Mouse (Mus musculus) bone marrow, adult 2 months (tissue): ENCODE results near the gene Tagap1.
"Not testable (repeated sequence)": the region's sequence is repeated elsewhere in the genome, so short reads cannot be mapped to it uniquely, and the experiment has no call there.

Experiments used
- CTCF ChIP-seq: fragments of 200-500 bp; IDR thresholded peaks from 2 replicates; pipeline ENCODE4 v1.5.1; 2011; ENCODE audit warnings: low read length, control low read depth; ENCODE audit not compliant: control insufficient read depth, insufficient read depth
- POLR2A ChIP-seq: fragments of 200-500 bp; IDR thresholded peaks from 2 replicates; pipeline ENCODE4 v1.6.1; 2011; ENCODE audit warnings: low read depth, mild to moderate bottlenecking, control low read depth, low read length, borderline replicate concordance; ENCODE audit not compliant: control insufficient read depth

DNA sequence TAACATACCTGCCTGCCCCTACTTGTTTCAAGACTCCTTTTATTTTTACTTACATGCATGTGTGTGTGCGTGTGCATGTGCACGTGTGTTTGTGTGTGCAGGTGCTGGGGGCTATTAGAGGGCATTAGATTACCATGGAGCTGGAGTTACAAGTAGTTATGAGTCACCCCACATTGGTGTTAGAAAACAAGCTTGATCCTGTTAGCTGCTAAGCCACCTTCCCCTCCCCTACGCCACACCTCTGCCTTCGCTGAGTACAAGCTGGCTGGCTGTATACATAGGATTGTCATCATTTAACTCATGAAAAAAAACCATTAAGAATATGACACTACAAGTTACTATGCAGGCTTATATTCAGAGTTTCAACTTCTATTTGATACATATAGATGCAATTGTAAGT, 45.7 kb downstream of the Tagap1 start:
- not testable (repeated sequence) for TF ChIP-seq CTCF, POLR2A
